Mouse (Mus musculus): ENCODE results near the gene Pwwp2a.

The Pwwp2a gene

DNA sequence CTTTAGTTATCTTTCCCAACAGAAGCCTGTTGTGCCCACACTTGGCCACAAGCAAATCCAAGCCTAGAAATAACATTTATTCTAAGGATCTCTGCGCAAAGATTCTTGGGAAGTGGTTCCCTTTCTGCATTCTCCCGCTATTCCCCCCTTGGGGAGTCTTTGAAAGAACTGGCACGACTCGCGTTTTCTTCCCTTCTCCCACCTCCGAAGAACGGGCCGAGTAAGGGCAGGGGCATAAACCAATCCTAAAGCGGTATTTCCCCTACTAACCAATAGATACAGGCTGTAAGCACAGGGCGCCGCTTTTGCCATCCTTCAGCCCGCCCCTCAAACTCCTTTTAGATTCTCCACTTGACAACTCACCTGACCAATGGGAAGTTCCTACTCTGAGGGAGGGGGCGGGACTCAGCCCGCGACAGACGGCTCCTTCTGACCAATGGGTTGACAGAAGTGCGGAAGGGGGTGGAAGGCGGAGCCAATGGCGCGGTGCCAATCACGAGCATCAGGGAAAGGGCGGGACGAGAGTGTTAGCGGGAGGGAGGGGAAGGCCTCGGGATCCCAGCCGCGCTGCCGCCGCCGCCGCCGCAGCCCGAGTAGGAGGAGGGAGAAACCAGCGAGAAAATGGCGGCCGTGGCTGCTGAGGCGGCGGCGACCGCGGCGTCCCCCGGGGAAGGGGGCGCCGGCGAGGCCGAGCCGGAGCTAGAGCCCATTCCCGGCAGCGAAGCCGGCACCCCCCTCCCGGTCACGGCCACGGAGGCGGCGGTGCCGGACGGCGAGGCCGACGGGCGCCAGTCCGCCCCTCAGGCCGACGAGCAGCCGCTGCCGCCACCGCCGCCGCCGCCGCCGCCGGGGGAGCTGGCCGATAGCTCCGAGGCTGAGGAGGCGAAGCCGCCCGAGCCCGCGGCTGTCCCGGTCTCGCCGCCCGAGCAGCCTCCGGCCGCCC is at the start of gene Pwwp2a:
Gene Pwwp2a (plus strand): TSS at position 527 of the 943 bp plus-strand sequence.
- peak; percentile 100 for DNase-seq (ENCODE audit: low spot score)

GRCm38 (mm10) chr11:43632566-43632965 is 49.2 kb upstream of the Pwwp2a start:
- no peak for DNase-seq (ENCODE audit: low spot score)

DNA sequence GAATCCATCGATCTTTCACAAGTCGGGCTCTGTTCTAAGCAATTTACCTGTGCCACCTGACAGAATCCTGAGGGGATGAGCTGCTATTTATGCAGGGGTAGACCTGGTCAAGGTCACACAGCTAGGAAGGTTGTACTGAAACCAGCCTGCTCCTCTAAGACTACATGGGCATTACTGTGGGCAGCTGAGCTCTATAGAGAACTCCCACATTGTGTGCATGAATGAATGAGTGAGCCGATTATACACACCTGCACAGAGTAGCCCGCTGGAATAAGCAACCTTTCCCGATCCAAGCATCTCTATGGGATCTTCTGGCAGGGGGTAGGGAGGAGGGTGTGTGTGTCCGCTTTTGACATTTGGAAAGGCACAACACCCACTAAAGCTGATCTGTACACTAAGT is 48.6 kb upstream of the Pwwp2a start:
- no peak for DNase-seq (ENCODE audit: low spot score)

GRCm38 (mm10) chr11:43633658-43634401 is 48.0 kb upstream of the Pwwp2a start:
- DNase-seq (ENCODE audit: low spot score), result peak; percentile 77

DNA sequence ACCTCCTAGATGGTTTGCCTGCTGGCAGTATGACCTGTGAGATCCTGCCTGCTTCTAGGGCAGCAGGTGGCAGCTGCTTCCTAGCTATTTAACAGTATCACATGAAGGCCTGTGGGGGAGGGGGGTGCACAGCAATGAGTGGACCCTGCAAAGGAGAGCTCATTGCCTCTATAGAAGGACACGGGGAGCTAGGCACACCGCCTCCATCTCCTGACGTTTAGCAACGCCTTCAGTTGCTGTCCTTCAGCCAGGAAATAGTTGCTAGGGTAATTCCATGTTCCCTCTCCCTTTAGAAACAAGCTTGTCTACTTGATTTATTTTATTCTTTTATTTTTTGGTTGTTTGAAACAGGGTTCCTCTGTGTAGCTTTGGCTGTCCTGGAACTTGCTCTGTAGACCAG is 45.0 kb upstream of the Pwwp2a start:
- no peak for DNase-seq (ENCODE audit: low spot score)

DNA sequence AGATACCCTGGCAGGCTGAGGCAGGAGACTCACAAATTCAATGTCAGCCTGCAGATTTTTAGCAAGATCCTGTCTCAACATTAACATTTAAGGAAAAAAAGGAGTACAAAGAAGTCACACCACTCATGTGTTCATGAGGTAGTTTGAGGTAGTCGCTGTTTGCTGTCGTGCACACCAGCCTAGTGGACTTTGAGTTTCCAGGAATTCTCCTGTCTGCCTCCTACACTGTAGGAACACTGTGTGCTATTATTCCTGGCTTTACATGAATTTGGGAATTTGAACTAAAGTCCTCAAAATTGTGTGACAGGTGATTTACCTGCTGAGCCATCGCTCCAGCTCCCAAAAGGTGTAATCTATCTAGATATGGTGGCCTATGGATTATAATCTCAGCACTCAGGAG is 43.3 kb upstream of the Pwwp2a start:
- DNase-seq (ENCODE audit: low spot score), result no peak

GRCm38 (mm10) chr11:43643180-43643591 is 38.6 kb upstream of the Pwwp2a start:
- DNase-seq (ENCODE audit: low spot score), result peak; percentile 89

DNA sequence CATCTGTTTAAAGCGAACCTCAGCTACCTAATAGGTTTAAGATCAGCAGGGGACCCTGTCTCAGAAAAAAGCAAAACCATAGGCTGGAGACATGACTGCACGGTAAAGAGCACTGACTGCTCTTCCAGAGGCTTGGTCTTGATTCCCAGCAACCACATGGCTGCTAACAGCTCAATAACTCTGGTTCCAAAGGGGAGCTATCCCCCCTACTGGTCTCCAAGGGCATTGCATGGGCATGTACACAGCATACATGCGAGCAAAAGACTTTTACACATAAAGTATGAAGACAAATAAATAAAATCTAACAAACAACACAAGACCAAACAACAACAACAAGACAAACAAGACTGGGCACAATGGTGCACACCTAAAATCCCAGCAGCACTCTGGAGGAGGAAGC is 36.5 kb upstream of the Pwwp2a start:
- no peak for DNase-seq (ENCODE audit: low spot score)

GRCm38 (mm10) chr11:43653051-43653475 is 28.7 kb upstream of the Pwwp2a start:
- DNase-seq (ENCODE audit: low spot score), result no peak

DNA sequence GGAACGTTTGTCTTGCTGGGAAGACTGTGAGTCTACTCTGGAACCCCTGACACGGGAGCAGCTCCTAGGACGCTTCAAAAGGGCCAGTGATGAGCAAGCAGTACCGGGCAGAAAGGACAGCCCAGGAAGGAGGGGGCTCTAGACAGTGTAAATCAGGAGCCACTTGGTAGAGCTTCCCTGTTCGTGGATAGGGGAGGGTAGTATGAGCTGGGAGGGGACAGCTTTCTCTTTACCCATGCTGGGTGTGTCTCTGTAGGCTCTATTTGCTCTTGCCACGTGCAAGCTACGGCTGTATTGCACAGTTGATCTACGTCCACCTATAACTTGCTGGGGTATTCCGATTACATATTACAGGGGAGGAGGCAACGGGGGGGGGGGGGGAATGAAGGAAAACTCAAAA is 25.3 kb upstream of the Pwwp2a start:
- no peak for DNase-seq (ENCODE audit: low spot score)

DNA sequence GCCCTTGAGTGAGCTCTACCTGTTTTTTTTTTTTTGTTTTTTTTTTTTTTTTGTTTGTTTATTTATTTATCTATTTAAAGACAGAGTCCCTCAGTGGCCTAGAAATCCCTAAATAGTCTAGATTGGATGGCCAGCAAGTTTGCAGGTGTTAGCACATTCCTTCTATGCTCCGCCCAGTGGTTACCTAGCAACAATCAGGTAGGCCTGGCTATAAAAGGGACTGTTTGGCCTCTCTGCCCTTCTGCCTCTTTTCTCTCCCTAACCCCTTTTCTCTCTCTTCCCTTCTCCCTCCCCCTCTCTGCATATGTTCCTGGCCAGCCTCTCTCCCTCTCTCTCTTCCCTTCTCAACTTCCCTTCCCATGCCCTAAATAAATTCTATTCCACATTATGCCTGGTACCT is 23.8 kb upstream of the Pwwp2a start:
- no peak for DNase-seq (ENCODE audit: low spot score)

DNA sequence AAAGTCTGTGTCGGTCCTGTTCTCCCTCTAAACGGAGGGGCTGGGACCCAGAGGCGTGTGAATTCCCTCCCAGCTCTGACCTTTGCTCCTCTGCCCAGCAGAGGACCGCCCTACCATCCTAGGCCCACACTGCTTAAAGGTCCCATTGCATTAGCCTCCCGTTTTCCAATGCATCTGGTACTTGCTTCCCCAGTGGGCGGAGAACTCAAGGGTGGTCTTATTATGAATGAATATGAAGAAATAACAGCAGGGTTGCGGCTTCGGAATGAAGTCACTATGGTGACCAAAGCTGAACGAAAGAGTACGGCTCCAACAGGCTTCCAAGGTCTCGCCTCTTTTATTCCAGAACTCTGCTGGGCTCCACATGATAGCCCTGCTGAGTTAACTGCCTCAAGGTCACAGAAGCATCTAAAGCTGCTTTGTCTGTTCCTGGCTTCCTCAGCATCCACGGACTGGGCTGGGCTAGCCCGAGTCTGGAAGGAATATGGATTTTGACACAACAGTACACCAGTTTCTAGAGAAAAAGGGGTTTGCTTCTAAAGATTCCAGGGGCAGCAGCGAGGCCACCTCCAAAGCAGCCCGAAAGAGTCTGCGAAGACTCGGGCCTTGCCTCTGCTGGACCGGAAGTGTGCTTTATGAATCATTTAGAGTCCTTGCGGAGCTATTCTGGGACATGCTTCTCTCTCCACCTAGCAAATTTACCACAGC is 14.6 kb upstream of the Pwwp2a start:
- peak; percentile 53 for DNase-seq (ENCODE audit: low spot score)

GRCm38 (mm10) chr11:43682415-43683217 is 818 bp downstream of the Pwwp2a start:
- peak; percentile 71 for DNase-seq (ENCODE audit: low spot score)

DNA sequence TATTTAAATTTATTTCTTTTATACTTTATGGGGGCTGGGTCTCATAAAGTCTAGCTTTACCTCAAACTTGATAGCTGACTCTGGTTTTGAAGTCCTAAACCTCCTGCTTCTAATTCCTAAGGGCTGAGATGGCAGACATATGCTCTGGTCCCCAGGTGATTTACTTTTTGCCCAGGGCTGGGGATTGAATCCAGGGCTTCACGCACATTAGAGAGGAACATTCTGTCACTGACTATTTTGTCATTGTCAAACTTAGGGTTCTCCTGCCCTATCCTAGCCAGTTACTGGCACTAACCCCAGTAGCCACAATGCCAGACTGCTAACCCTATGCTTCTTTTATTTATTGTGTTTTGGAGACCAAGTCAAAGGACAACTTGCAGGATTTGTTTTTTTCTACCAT is 7.1 kb downstream of the Pwwp2a start:
- no peak for DNase-seq (ENCODE audit: low spot score)

- no peak for DNase-seq (ENCODE audit: low spot score)
These were observed 14.8 kb downstream of the Pwwp2a start for GRCm38 (mm10) chr11:43696623-43697022.

GRCm38 (mm10) chr11:43698621-43699020 is 16.8 kb downstream of the Pwwp2a start:
- no peak for DNase-seq (ENCODE audit: low spot score)

DNA sequence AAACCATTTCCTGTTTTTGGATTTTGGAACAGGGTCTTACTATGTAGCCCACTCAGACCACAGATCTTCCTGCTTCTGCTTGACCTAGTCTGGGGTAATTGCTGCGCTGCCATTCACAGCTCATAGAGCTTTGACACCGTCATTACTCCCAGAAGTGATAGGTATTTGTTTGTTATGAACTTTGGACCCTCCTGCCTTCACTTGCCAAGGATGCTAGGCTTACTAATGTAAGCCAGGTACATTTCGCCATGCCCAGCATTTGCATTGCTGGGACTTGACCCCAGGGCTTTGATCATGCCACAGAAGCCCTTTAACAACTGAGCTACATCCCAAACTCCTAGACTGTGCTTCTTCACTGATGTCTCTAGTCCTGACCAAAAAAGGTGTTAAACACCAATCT is 18.5 kb downstream of the Pwwp2a start:
- DNase-seq (ENCODE audit: low spot score), result no peak

DNA sequence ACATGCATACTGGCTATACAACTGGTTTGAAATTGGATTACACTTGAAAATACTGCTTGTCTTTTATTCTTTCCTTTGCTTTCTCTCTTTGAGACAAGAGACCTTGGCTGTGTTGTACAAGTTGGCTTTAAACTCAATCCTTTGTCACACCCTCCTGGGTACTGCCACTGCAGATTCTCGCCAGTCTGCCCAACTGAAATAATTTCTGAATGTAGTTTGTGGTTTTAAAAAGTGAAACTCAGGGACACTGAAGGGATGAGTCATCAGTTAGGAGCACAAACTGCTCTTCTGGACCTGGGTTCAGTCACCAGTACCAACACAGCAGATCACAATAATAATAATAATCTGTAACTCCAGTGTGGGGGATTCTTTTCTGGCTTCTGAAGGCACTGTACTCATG is 21.8 kb downstream of the Pwwp2a start:
- DNase-seq (ENCODE audit: low spot score), result no peak

DNA sequence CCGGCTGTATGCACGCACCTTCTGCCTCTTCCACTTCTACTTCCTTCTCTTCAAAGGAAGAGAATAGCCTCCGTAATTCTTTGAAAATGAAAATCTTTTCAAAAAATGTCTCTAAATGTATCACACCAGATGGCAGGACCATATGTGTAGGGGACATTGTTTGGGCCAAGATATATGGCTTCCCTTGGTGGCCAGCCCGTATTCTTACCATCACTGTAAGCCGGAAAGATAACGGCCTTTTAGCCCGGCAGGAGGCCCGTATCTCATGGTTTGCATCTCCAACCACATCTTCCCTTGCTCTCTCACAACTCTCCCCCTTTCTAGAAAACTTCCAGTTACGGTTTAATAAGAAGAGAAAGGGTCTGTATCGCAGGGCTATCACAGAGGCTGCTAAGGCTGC is 24.0 kb downstream of the Pwwp2a start:
- DNase-seq (ENCODE audit: low spot score), result no peak

GRCm38 (mm10) chr11:43708409-43708808 is 26.6 kb downstream of the Pwwp2a start:
- DNase-seq (ENCODE audit: low spot score), result no peak

DNA sequence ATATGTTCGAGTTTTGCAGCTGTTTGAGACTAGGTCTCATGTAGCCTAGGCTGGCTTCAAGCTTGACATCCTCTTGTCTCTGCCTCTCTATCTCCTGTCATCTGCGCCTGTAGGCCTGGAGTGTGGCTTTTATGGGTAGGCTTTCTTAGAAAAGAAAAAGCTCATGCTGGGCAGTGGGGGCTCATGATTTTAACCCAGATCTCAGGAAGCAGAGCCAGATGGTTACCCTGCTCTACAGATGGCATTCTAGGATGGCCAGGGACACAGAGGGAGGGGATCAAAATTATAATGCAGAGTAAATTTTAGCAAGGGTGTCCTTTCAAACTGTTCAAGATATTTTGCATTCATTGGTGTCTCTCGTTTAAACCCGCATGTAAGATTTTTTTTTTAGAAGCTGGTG is 30.4 kb downstream of the Pwwp2a start:
- DNase-seq (ENCODE audit: low spot score), result no peak

DNA sequence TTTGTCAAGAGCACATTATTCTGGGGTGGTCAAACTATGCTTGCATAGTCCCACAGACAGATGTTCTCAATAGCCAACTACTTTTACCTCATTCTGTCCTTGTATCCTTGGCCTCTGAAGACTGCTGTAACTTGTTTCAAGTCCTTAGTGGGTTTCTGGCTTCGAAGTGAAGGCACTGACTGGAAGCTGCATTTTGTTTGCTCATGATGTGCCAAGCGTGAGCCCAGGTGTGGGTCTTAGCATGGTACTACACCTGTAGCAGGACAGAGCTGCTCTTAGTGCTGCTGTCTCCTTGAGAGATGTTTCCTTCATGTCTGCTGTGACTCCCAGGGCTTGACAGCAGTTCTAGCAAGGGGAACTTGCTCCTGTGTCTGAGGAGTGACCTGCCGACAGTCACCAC is 41.6 kb downstream of the Pwwp2a start:
- DNase-seq (ENCODE audit: low spot score), result no peak

Measured in testis, postnatal 10 days (tissue).